Mouse (Mus musculus): ENCODE measurements around the gene Col15a1. TPM values are rescaled to one million over a fixed set of nuclear protein-coding genes. Genes with fewer than 3 reads are reported as not detected.

The Col15a1 gene
- polyA plus RNA-seq, 1 experiment from 2014 or later = 25.0 TPM

GRCm38 (mm10) chr4:47278397-47278796 lies 70.4 kb downstream of the Col15a1 start:
- H3K4me3 ChIP-seq = no peak overlapping the region
- H3K36me3 ChIP-seq = peaks cover 6% of the 10 kb centered on the region; the same call in 1 of the 2 replicates
- H3K4me2 ChIP-seq = no peak overlapping the region
- H3K27me3 ChIP-seq = 0 out of 2 replicates have a peak, but pooled peaks cover 4% of the 10 kb centered on the region
- 91% methylated on average over 6 of the region's 6 CpGs for WGBS
- 0 out of 2 replicates have a peak, but pooled peaks cover 6% of the 10 kb centered on the region for H3K4me1 ChIP-seq
- no peak overlapping the region for H3K9ac ChIP-seq
- H3K27ac ChIP-seq = no peak overlapping the region
- H3K9me3 ChIP-seq = no peaks in the 10 kb centered on the region
- ATAC-seq (ENCODE audit: insufficient number of reproducible peaks, low FRiP score, low TSS enrichment, low read depth) = no peak

GRCm38 (mm10) chr4:47279085-47279707 lies 71.2 kb downstream of the Col15a1 start:
- no peak overlapping the region for H3K9ac ChIP-seq
- H3K4me3 ChIP-seq = no peak overlapping the region
- ATAC-seq (ENCODE audit: insufficient number of reproducible peaks, low FRiP score, low TSS enrichment, low read depth) = no peak
- peaks cover 6% of the 10 kb centered on the region; the same call in 1 of the 2 replicates for H3K36me3 ChIP-seq
- 0 out of 2 replicates have a peak, but pooled peaks cover 6% of the 10 kb centered on the region for H3K4me1 ChIP-seq
- no peak overlapping the region for H3K27ac ChIP-seq
- H3K27me3 ChIP-seq = 0 out of 2 replicates have a peak, but pooled peaks cover 4% of the 10 kb centered on the region
- no peak overlapping the region for H3K4me2 ChIP-seq
- 32% methylated on average over 10 of the region's 10 CpGs for WGBS
- no peaks in the 10 kb centered on the region for H3K9me3 ChIP-seq

GRCm38 (mm10) chr4:47280126-47280525 lies 72.2 kb downstream of the Col15a1 start:
- Histone ChIP-seq H3K27me3 (0 out of 2 replicates have a peak, but pooled peaks cover 4% of the 10 kb centered on the region), H3K4me3 (no peak overlapping the region), H3K4me2 (no peak overlapping the region), H3K27ac (no peak overlapping the region), H3K36me3 (peaks cover 6% of the 10 kb centered on the region; the same call in 1 of the 2 replicates), H3K9ac (no peak overlapping the region), H3K4me1 (peaks cover 7% of the 10 kb centered on the region; the same call in 1 of the 2 replicates), H3K9me3 (no peaks in the 10 kb centered on the region)
- ATAC-seq (ENCODE audit: insufficient number of reproducible peaks, low FRiP score, low TSS enrichment, low read depth) = no peak
- WGBS = 80% methylated on average over 5 of the region's 5 CpGs

- H3K27me3 ChIP-seq = no peaks in the 10 kb centered on the region
- no peaks in the 10 kb centered on the region for H3K9me3 ChIP-seq
- H3K36me3 ChIP-seq = peaks cover 6% of the 10 kb centered on the region; the same call in 1 of the 2 replicates
- no peak overlapping the region for H3K9ac ChIP-seq
- no peak for ATAC-seq (ENCODE audit: insufficient number of reproducible peaks, low FRiP score, low TSS enrichment, low read depth)
- no peak overlapping the region for H3K27ac ChIP-seq
- no peak overlapping the region for H3K4me3 ChIP-seq
- no peak overlapping the region for H3K4me2 ChIP-seq
- peaks cover 17% of the 10 kb centered on the region for H3K4me1 ChIP-seq
- 68% methylated on average over 6 of the region's 6 CpGs for WGBS
Measured at GRCm38 (mm10) chr4:47281920-47282682, 74.1 kb downstream of the Col15a1 start.

GRCm38 (mm10) chr4:47284311-47284710 lies 76.3 kb downstream of the Col15a1 start:
- no peak overlapping the region for H3K4me2 ChIP-seq
- no peak overlapping the region for H3K9ac ChIP-seq
- no peak overlapping the region for H3K27ac ChIP-seq
- no peaks in the 10 kb centered on the region for H3K9me3 ChIP-seq
- WGBS = 68% methylated on average over 6 of the region's 6 CpGs
- ATAC-seq (ENCODE audit: insufficient number of reproducible peaks, low FRiP score, low TSS enrichment, low read depth) = no peak
- no peaks in the 10 kb centered on the region for H3K27me3 ChIP-seq
- no peak overlapping the region for H3K4me3 ChIP-seq
- H3K36me3 ChIP-seq = peaks cover 6% of the 10 kb centered on the region; the same call in 1 of the 2 replicates
- H3K4me1 ChIP-seq = peaks cover 16% of the 10 kb centered on the region

- Histone ChIP-seq H3K27me3 (no peaks in the 10 kb centered on the region), H3K36me3 (peaks cover 3% of the 10 kb centered on the region; the same call in 1 of the 2 replicates), H3K9ac (no peak overlapping the region), H3K4me3 (no peak overlapping the region), H3K27ac (no peak overlapping the region), H3K4me1 (peaks cover 11% of the 10 kb centered on the region), H3K9me3 (no peaks in the 10 kb centered on the region), H3K4me2 (no peak overlapping the region)
- 39% methylated on average over 9 of the region's 9 CpGs for WGBS
- 0 out of 2 replicates have a peak, but pooled peaks have one; percentile 10 for ATAC-seq (ENCODE audit: insufficient number of reproducible peaks, low FRiP score, low TSS enrichment, low read depth)
Measured at GRCm38 (mm10) chr4:47284874-47285273, 76.9 kb downstream of the Col15a1 start.

- WGBS = 94% methylated on average over 3 of the region's 3 CpGs
- Histone ChIP-seq H3K4me3 (no peak overlapping the region), H3K4me1 (peaks cover 11% of the 10 kb centered on the region), H3K27ac (no peak overlapping the region), H3K9me3 (no peaks in the 10 kb centered on the region), H3K36me3 (no peaks in the 10 kb centered on the region), H3K4me2 (no peak overlapping the region), H3K9ac (no peak overlapping the region), H3K27me3 (no peaks in the 10 kb centered on the region)
- no peak for ATAC-seq (ENCODE audit: insufficient number of reproducible peaks, low FRiP score, low TSS enrichment, low read depth)
Measured at GRCm38 (mm10) chr4:47286599-47287147, 78.7 kb downstream of the Col15a1 start.

GRCm38 (mm10) chr4:47287468-47287867 lies 79.5 kb downstream of the Col15a1 start:
- Histone ChIP-seq H3K27ac (no peak overlapping the region), H3K9ac (no peak overlapping the region), H3K36me3 (no peaks in the 10 kb centered on the region), H3K27me3 (no peaks in the 10 kb centered on the region), H3K4me3 (no peak overlapping the region), H3K9me3 (no peaks in the 10 kb centered on the region), H3K4me1 (peaks cover 13% of the 10 kb centered on the region), H3K4me2 (no peak overlapping the region)
- 81% methylated on average over 4 of the region's 4 CpGs for WGBS
- ATAC-seq (ENCODE audit: insufficient number of reproducible peaks, low FRiP score, low TSS enrichment, low read depth) = no peak

GRCm38 (mm10) chr4:47288306-47288705 lies 80.3 kb downstream of the Col15a1 start:
- Histone ChIP-seq H3K4me2 (no peak overlapping the region), H3K9ac (no peak overlapping the region), H3K27ac (no peak overlapping the region), H3K4me1 (peaks cover 21% of the 10 kb centered on the region), H3K27me3 (no peaks in the 10 kb centered on the region), H3K4me3 (no peak overlapping the region), H3K36me3 (no peaks in the 10 kb centered on the region), H3K9me3 (no peaks in the 10 kb centered on the region)
- ATAC-seq (ENCODE audit: insufficient number of reproducible peaks, low FRiP score, low TSS enrichment, low read depth) = no peak
- WGBS = 71% methylated on average over 4 of the region's 4 CpGs

- no peaks in the 10 kb centered on the region for H3K9me3 ChIP-seq
- no peak for ATAC-seq (ENCODE audit: insufficient number of reproducible peaks, low FRiP score, low TSS enrichment, low read depth)
Measured at GRCm38 (mm10) chr4:47289526-47289925, 81.6 kb downstream of the Col15a1 start.

GRCm38 (mm10) chr4:47290448-47290847 lies 82.5 kb downstream of the Col15a1 start:
- no peak for ATAC-seq (ENCODE audit: insufficient number of reproducible peaks, low FRiP score, low TSS enrichment, low read depth)
- H3K4me2 ChIP-seq = no peak overlapping the region
- no peak overlapping the region for H3K27ac ChIP-seq
- peaks cover 21% of the 10 kb centered on the region for H3K4me1 ChIP-seq
- H3K9ac ChIP-seq = no peak overlapping the region
- 71% methylated on average over 2 of the region's 2 CpGs for WGBS
- H3K9me3 ChIP-seq = no peaks in the 10 kb centered on the region
- H3K36me3 ChIP-seq = no peaks in the 10 kb centered on the region
- no peaks in the 10 kb centered on the region for H3K27me3 ChIP-seq
- no peak overlapping the region for H3K4me3 ChIP-seq

More at GRCm38 (mm10) chr4:47289526-47289925, 81.6 kb downstream of the Col15a1 start:
- Histone ChIP-seq H3K4me3 (no peak overlapping the region), H3K9ac (no peak overlapping the region), H3K36me3 (no peaks in the 10 kb centered on the region), H3K4me1 (peaks cover 26% of the 10 kb centered on the region), H3K27me3 (no peaks in the 10 kb centered on the region), H3K4me2 (no peak overlapping the region), H3K27ac (no peak overlapping the region)
- WGBS = 87% methylated on average over 3 of the region's 3 CpGs

GRCm38 (mm10) chr4:47291013-47291412 lies 83.1 kb downstream of the Col15a1 start:
- H3K4me1 ChIP-seq = peaks cover 17% of the 10 kb centered on the region
- H3K27me3 ChIP-seq = no peaks in the 10 kb centered on the region
- no peaks in the 10 kb centered on the region for H3K9me3 ChIP-seq
- H3K9ac ChIP-seq = no peak overlapping the region
- no peak overlapping the region for H3K4me3 ChIP-seq
- no peak for ATAC-seq (ENCODE audit: insufficient number of reproducible peaks, low FRiP score, low TSS enrichment, low read depth)
- H3K27ac ChIP-seq = no peak overlapping the region
- H3K4me2 ChIP-seq = no peak overlapping the region
- WGBS = 60% methylated on average over 1 of the region's 1 CpGs
- no peaks in the 10 kb centered on the region for H3K36me3 ChIP-seq

All from limb, embryonic 15.5 days (tissue).